Mouse (Mus musculus) thymus, postnatal 25 days (tissue): ENCODE measurements around the gene E2f6.

Source experiments
- DNase-seq: peaks from one replicate; pipeline ENCODE4 v3.0.0; 2022

E2f6 gene

DNA sequence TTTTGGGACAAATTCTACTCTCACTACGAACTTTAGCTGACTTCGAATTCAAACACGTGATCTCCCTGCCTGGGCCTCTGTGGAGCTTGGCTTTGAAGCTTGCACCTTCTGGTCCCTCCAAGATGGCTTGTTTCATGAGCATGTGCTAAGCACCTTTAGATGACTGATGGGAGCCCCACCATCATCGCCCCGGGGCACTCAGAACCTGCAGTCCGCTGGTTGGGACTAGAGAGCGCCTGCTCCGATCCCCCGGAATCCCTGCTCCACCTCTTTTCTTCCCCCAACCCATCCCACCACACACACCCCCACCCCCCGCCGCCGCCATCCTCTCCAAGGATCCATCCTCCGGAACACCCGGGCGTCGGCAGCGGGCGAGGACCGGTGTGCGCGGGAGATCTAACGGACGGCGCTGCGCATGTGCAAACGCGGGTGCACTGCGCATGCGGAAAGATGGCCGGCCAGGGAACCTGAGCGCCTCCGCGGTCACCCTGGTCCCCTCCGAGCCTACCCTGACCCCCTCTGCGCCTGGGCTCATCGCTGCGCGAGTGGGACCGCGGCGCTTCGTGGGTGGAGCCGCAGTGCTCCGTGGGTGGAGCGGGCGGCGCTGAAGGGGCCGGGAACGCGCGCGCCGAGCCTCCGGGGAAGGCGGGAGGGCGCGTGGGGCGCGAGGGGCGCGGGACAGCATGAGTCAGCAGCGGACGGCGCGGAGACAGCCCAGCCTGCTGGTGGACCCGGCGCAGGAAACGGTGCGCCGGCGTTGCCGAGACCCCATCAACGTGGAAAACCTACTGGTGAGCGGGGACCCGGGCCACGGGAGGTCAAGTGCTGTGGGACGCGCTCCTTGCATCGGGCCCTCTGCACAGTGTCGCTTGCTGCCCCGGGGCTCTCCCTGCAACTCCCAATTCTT lies at the start of gene E2f6:
Gene E2f6 (plus strand): TSS at position 439 of the 907 bp plus-strand sequence.
- peak; percentile 83 for DNase-seq

- DNase-seq, result no peak
These were observed 49.3 kb upstream of the E2f6 start for GRCm38 (mm10) chr12:16761461-16761860.

- no peak for DNase-seq
These were observed 46.9 kb upstream of the E2f6 start for GRCm38 (mm10) chr12:16763649-16764422.

GRCm38 (mm10) chr12:16764776-16765445 lies 45.9 kb upstream of the E2f6 start:
- DNase-seq, result no peak

DNA sequence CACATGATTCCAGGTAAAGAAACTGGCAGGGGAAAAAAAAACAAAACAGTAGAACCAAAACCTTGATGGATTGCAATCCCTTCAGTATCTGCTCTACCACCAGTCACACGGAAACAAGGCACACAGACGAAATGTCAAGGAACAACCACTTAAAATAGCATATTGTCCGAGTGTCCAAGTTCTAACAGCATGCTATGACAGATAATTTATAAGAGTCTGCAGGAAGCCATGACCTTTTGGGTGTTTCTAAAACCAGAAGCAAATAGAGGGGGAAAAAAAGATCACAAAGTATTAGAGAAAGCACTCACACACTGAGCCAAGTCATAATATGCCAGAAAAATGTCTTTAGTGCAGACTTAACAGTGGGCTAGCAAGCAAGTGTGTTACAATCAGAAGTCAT lies 42.5 kb upstream of the E2f6 start:
- DNase-seq, result no peak

DNA sequence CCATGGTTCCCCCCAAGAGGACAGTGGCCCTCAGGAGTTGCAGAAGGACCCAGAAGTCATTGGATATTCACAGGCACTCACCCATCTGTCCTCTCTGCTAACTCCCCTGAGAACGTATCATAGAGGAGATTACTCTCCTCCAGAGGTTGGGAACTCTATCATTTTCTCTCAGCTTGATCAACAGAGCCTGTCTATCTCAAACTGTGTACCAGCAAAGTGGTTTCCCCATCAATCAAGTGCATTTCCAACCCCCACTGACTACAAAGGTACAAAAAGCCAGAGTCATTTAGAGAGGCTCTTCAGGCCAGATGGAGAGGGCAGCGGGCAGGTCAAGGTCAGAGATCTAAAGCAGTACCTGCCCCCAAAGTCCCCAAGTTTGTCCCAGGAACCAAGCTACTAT lies 42.1 kb upstream of the E2f6 start:
- DNase-seq, result no peak

- no peak for DNase-seq
These were observed 41.1 kb upstream of the E2f6 start for GRCm38 (mm10) chr12:16769601-16770165.

- DNase-seq, result no peak
These were observed 36.2 kb upstream of the E2f6 start for GRCm38 (mm10) chr12:16774605-16775004.

- no peak for DNase-seq
These were observed 35.4 kb upstream of the E2f6 start for GRCm38 (mm10) chr12:16775351-16775750.

- DNase-seq, result no peak
These were observed 32.2 kb upstream of the E2f6 start for GRCm38 (mm10) chr12:16778523-16778922.

DNA sequence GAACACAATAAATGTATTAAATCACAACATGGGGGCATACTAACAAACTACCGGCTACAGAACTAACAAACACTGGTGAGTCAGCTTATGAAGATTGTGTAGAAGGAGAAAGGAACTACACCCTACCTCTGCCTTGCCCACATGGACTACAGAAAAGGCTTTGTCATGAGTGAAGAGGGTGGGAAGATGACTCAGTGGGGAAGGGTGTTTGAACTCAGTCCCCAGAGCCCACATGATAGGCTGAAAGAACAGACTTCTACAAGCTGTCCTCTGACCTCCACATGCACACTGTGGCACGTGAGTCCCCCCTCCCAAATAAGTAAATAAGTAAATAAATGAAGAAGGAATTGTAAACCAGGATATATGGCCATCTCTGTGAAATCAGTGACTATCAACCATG lies 31.6 kb upstream of the E2f6 start:
- DNase-seq, result no peak

- DNase-seq, result no peak
These were observed 30.4 kb upstream of the E2f6 start for GRCm38 (mm10) chr12:16780320-16780719.

DNA sequence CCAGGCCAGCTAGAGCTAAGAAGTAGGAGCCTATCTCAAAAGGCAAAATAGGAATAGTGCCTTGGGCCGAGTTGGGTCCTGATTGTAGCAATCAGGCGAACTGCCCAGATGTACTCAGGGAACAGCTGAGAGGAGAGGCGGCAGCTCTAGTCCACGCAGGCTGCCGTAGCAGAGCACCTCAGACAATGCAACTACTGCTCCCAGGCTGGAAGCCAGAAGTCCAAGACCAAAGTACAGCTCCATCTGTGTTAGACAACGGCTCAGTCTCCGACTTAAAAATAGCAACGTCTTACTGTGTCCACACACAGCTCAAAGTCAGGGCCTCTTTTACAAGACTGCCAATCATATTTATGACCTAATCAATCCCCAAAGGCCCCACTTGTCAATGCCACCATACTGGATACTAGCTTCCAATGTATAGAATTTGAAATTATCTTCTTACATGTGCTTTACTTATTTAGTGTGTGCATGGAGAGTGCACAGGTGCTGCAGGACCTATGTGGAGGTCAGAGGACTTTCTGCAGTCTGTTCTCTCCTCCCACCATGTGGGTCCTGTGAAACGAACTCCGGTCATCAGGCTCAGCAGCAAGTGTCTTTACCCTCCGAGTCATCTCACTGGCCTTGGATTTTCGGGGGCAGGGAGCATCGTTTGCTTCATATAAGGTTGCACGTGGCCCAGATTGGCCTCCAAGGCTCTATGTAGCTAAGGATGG lies 29.6 kb upstream of the E2f6 start:
- no peak for DNase-seq

GRCm38 (mm10) chr12:16788600-16788999 lies 22.2 kb upstream of the E2f6 start:
- DNase-seq, result no peak

- no peak for DNase-seq
These were observed 21.6 kb upstream of the E2f6 start for GRCm38 (mm10) chr12:16789199-16789598.

DNA sequence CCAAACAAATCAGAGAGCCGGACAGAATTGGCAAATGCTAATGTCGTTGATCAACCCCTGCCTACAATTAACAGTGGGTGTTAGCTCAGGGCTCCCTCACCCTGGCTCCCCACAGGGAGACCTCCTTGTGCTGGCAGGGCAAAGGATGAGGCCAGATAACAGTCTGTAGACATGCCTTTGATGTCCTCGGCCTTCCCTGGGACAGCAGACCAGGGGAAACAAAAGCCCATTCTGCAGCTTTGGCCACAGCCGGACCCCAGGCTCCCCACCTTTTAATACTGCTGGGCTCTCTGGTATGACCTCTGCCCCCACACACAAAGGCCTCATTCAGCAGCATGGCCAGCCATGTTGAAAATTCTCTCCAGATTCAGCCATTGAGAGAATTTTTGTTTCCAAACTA lies 21.0 kb upstream of the E2f6 start:
- DNase-seq, result no peak

GRCm38 (mm10) chr12:16790456-16790855 lies 20.3 kb upstream of the E2f6 start:
- no peak for DNase-seq

- no peak for DNase-seq
These were observed 17.4 kb upstream of the E2f6 start for GRCm38 (mm10) chr12:16793371-16793770.

GRCm38 (mm10) chr12:16795781-16796180 lies 15.0 kb upstream of the E2f6 start:
- DNase-seq, result no peak

DNA sequence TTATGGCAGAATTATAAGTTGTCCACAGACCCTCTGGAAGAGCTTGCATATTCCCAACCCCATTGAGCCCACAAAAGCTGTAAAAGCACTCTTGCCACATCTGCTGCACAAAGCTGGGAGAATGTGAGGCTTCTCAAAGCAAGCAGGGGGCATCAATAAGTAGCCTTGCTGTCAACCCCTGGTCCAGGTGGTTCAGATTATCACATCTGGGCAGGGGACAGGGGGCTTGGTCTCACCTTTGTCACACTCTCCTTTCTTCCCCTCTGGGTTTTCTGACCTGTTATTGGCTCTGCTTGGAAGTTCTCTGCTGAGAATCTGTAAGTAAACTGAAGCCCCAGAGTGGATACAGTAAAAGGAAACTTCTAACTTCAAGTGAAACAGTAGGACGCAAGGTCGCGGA lies 11.9 kb upstream of the E2f6 start:
- no peak for DNase-seq

GRCm38 (mm10) chr12:16799928-16800258 lies 10.9 kb upstream of the E2f6 start:
- no peak for DNase-seq

DNA sequence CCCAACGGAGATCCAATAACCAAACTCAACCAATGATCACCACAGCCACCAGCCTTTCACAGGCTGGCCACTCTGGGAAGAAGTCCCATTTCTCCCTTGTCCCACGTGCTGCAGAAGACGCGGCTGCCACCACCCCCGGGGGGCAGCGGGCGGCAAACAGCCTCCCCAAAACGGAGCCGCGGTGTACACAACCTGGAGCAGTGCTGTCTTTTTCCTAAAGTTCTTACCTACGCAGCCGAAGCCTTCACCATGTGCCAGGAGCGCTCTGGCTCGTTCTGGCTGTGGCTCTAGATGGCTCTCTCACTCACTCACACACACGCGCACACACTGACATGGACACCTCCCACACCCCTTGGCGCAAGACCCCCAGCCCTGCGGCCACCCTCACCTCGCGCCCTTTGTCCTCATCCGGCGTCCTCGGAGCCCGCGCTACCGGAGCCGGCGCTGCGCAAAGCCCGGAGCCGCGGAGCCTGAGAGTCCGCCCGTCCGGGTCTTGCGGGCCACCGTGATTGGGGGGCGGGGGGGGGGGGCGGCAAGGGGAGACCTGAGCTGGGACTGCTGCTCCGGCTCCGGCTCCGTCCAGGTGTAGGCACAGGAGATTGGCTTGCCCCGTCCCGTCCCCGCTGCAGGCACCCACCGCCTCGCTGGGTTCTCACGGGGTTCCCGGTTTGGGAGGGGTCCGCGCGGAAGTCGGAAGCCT lies 10.4 kb upstream of the E2f6 start, which contains the start of gene Greb1:
Gene Greb1 (minus strand): TSS at position 628 of the 700 bp plus-strand sequence.
- no peak for DNase-seq
